Mouse (Mus musculus) lung, embryonic 15.5 days (tissue): ENCODE data around the gene Wipf1. TPM values are rescaled to one million over a fixed set of nuclear protein-coding genes. Genes with fewer than 3 reads are reported as not detected.

Source experiments
- ATAC-seq: fragments of 200-750 bp; cut with Nextera tagmentation; 2 replicates; pipeline ENCODE4 v1.8.0; 2017; ENCODE audit warnings: moderate number of reproducible peaks, borderline replicate concordance; ENCODE audit not compliant: low FRiP score, low TSS enrichment; ENCODE audit errors: extremely low read depth
- H3K27ac ChIP-seq: fragments of 300-500 bp; sonication (generic); 2 replicates; pipeline ENCODE4 v1.5.1; 2015; ENCODE audit warnings: moderate library complexity, mild to moderate bottlenecking, inconsistent platforms
- H3K27me3 ChIP-seq: fragments of 300-500 bp; sonication (generic); 2 replicates; pipeline ENCODE4 v1.6.1; 2015; ENCODE audit warnings: inconsistent platforms
- H3K36me3 ChIP-seq: fragments of 300-500 bp; sonication (generic); 2 replicates; pipeline ENCODE4 v1.6.1; 2015; ENCODE audit warnings: inconsistent platforms
- H3K4me1 ChIP-seq: fragments of 300-500 bp; sonication (generic); 2 replicates; pipeline ENCODE4 v1.6.1; 2015; ENCODE audit warnings: inconsistent platforms
- H3K4me2 ChIP-seq: fragments of 300-500 bp; sonication (generic); 2 replicates; pipeline ENCODE4 v1.6.1; 2015; ENCODE audit warnings: inconsistent platforms, mild to moderate bottlenecking, moderate library complexity
- H3K4me3 ChIP-seq: fragments of 300-500 bp; sonication (generic); 2 replicates; pipeline ENCODE4 v1.5.1; 2015; ENCODE audit warnings: mild to moderate bottlenecking, inconsistent platforms
- H3K9ac ChIP-seq: fragments of 300-500 bp; sonication (generic); 2 replicates; pipeline ENCODE4 v1.6.1; 2015; ENCODE audit warnings: inconsistent platforms
- H3K9me3 ChIP-seq: fragments of 300-500 bp; sonication (generic); 2 replicates; pipeline ENCODE4 v1.6.1; 2016; ENCODE audit warnings: inconsistent platforms
- WGBS: fragments of 180-500 bp; shearing (Covaris S2); methylation state at CpG from one replicate; pipeline ENCODE4 v1.1.7; 2015; 5-methylcytosine and 5-hydroxymethylcytosine counted together
- polyA plus RNA-seq: library from polyadenylated mRNA; unstranded; fragments of >200 nt; fragmentation: Nextera tagmentation; extraction: Ambion mirVana; gene quantifications from 2 replicates; pipeline ENCODE4 v1.2.1, GENCODE M21; 2015

Wipf1 gene
- polyA plus RNA-seq, 1 experiment from 2014 or later, result 10.2 TPM

GRCm38 (mm10) chr2:73462265-73462664 lies 67.3 kb downstream of the Wipf1 start:
- Histone ChIP-seq H3K4me1 (peaks cover 13% of the 10 kb centered on the region), H3K9me3 (no peaks in the 10 kb centered on the region), H3K4me3 (no peak overlapping the region), H3K27ac (no peak overlapping the region), H3K27me3 (no peaks in the 10 kb centered on the region), H3K4me2 (no peak overlapping the region), H3K36me3 (no peaks in the 10 kb centered on the region), H3K9ac (no peak overlapping the region)
- 76% methylated on average over 2 of the region's 2 CpGs for whole genome bisulfite sequencing
- ATAC-seq, result no peak

- Histone ChIP-seq H3K27ac (no peak overlapping the region), H3K4me1 (peaks cover 13% of the 10 kb centered on the region), H3K27me3 (no peaks in the 10 kb centered on the region), H3K9me3 (no peaks in the 10 kb centered on the region), H3K4me3 (no peak overlapping the region), H3K36me3 (no peaks in the 10 kb centered on the region), H3K9ac (no peak overlapping the region), H3K4me2 (no peak overlapping the region)
- no peak for ATAC-seq
- WGBS, result 35% methylated on average over 3 of the region's 3 CpGs
Observed at GRCm38 (mm10) chr2:73460168-73460567, 69.4 kb downstream of the Wipf1 start.

- H3K4me2 ChIP-seq, result no peak overlapping the region
- H3K9ac ChIP-seq, result no peak overlapping the region
- 62% methylated on average over 4 of the region's 4 CpGs for WGBS
- H3K27ac ChIP-seq, result no peak overlapping the region
- ATAC-seq, result no peak
- peaks cover 13% of the 10 kb centered on the region for H3K4me1 ChIP-seq
- H3K4me3 ChIP-seq, result no peak overlapping the region
- no peaks in the 10 kb centered on the region for H3K9me3 ChIP-seq
- no peaks in the 10 kb centered on the region for H3K27me3 ChIP-seq
- H3K36me3 ChIP-seq, result no peaks in the 10 kb centered on the region
Observed at GRCm38 (mm10) chr2:73459607-73460153, 69.9 kb downstream of the Wipf1 start.

DNA sequence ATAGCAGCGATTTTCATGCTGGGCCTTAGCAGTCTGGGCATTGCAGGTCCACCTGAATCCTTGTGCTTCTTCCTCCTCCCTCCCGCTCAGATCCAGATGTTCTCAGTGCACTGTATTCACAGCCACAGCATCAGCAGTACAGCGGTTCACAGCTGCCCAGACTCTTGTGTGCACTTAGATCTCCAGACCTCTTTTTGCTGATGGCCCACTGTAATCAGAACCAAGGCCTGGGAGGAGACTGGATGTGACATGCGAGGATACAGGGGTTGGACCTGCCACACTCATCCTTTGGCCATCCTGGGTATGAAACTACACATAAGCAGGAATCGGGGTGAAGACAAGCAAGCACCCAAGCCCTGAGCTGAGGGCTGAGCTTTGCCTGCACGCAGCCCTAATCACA lies 72.6 kb downstream of the Wipf1 start:
- H3K27ac ChIP-seq, result no peak overlapping the region
- no peak for ATAC-seq
- WGBS, result 86% methylated on average over 6 of the region's 6 CpGs
- no peak overlapping the region for H3K4me3 ChIP-seq
- no peaks in the 10 kb centered on the region for H3K27me3 ChIP-seq
- H3K9ac ChIP-seq, result no peak overlapping the region
- H3K36me3 ChIP-seq, result no peaks in the 10 kb centered on the region
- no peak overlapping the region for H3K4me2 ChIP-seq
- peaks cover 9% of the 10 kb centered on the region; the same call in 1 of the 2 replicates for H3K4me1 ChIP-seq
- H3K9me3 ChIP-seq, result no peaks in the 10 kb centered on the region

DNA sequence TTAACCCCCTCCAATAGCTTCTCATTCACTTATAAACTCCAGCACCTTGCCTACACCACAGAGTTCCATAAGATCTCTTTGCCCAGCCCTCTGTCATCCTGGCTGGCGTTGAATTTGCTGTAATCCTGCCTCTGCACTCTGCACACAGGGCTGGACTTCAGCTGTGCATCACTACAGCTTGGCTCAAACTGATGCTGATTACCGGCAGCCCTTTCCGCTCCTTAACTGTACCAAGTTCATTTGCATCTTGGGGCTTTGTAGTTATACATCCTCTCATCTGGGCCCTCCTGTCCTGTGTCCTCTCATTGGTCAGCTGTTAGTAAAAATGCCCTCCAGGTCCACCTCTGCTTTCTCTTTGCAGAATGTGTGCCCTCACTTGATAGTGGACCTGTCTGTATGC lies 73.4 kb downstream of the Wipf1 start:
- Histone ChIP-seq H3K4me1 (peaks cover 9% of the 10 kb centered on the region; the same call in 1 of the 2 replicates), H3K27me3 (no peaks in the 10 kb centered on the region), H3K27ac (no peak overlapping the region), H3K4me2 (no peak overlapping the region), H3K36me3 (no peaks in the 10 kb centered on the region), H3K4me3 (no peak overlapping the region), H3K9ac (no peak overlapping the region), H3K9me3 (no peaks in the 10 kb centered on the region)
- ATAC-seq, result no peak
- 84% methylated on average over 3 of the region's 3 CpGs for WGBS

DNA sequence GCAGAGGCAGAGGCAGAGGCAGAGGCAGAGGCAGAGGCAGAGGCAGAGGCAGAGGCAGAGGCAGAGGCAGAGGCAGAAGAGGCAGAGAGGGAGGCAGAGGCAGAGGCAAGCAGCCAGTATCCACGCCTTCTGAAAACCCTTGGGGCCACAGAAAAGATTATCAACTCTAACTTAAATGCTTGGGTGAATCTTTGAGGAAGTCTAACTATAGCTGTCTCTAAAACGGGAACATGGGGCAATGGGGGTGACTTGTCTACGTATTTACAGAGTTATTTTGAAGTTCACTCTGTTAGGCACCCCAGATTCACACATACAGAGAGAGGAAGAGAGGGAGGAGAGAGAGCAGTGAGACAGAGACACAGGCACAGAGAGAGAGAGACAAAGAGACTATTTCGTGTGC lies 74.0 kb downstream of the Wipf1 start:
- H3K36me3 ChIP-seq, result no peaks in the 10 kb centered on the region
- H3K27me3 ChIP-seq, result no peaks in the 10 kb centered on the region
- H3K9ac ChIP-seq, result no peak overlapping the region
- WGBS, result 79% methylated on average over 4 of the region's 4 CpGs
- no peak for ATAC-seq
- peaks cover 12% of the 10 kb centered on the region for H3K4me1 ChIP-seq
- no peaks in the 10 kb centered on the region for H3K9me3 ChIP-seq
- no peak overlapping the region for H3K4me2 ChIP-seq
- H3K27ac ChIP-seq, result no peak overlapping the region
- H3K4me3 ChIP-seq, result no peak overlapping the region

DNA sequence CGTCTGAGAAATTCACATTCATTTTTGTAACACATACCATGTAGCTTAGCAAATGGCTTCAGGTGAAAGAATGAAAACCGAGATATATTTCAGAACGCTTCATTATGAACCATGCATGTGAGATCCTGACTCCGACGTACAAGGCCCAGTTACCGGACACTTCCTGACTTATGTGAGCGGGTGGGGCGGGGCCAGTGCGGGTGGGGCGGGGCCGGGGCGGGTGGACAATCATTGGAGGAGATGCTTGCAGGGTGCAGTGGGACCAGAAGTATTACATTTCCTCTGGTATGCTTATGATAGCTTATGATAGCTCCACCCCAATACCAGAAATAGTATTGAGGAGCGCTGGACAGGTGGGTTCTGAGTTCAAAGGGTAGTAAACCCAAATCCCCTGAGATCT lies 74.9 kb downstream of the Wipf1 start:
- no peaks in the 10 kb centered on the region for H3K36me3 ChIP-seq
- no peaks in the 10 kb centered on the region for H3K27me3 ChIP-seq
- no peak overlapping the region for H3K4me2 ChIP-seq
- H3K9me3 ChIP-seq, result no peaks in the 10 kb centered on the region
- peaks cover 17% of the 10 kb centered on the region for H3K4me1 ChIP-seq
- H3K9ac ChIP-seq, result no peak overlapping the region
- 85% methylated on average over 13 of the region's 13 CpGs for WGBS
- no peak overlapping the region for H3K4me3 ChIP-seq
- ATAC-seq, result no peak
- H3K27ac ChIP-seq, result no peak overlapping the region

GRCm38 (mm10) chr2:73454186-73454585 lies 75.3 kb downstream of the Wipf1 start:
- 81% methylated on average over 4 of the region's 4 CpGs for WGBS
- H3K9me3 ChIP-seq, result no peaks in the 10 kb centered on the region
- H3K27ac ChIP-seq, result no peak overlapping the region

GRCm38 (mm10) chr2:73453717-73454116 lies 75.8 kb downstream of the Wipf1 start:
- 62% methylated on average over 4 of the region's 4 CpGs for WGBS
- Histone ChIP-seq H3K36me3 (no peaks in the 10 kb centered on the region), H3K27me3 (no peaks in the 10 kb centered on the region), H3K4me2 (no peak overlapping the region), H3K9me3 (no peaks in the 10 kb centered on the region), H3K4me3 (no peak overlapping the region), H3K4me1 (peaks cover 21% of the 10 kb centered on the region), H3K27ac (no peak overlapping the region), H3K9ac (no peak overlapping the region)
- ATAC-seq, result no peak

More at GRCm38 (mm10) chr2:73454186-73454585, 75.3 kb downstream of the Wipf1 start:
- Histone ChIP-seq H3K4me2 (no peak overlapping the region), H3K27me3 (no peaks in the 10 kb centered on the region), H3K9ac (no peak overlapping the region), H3K4me1 (peaks cover 18% of the 10 kb centered on the region), H3K4me3 (no peak overlapping the region), H3K36me3 (no peaks in the 10 kb centered on the region)
- ATAC-seq, result no peak

DNA sequence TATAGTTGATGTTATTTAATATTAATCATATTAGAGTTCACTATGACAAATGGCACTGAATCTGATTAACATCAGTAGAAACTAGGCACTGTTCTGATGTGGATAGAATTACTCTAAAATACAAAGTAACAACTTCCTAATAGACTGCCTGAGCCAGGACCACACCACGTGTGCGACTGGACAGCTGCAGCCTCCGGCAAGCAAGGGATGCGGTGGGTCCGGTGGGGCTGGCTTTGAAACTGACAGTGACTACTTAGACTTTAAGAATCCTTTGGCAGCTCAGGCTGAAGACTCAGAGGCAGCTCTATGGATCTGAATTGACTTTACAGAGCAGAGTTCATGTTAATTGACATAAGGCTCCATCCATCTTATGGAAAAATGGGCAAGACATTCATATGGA lies 76.4 kb downstream of the Wipf1 start:
- H3K4me3 ChIP-seq, result no peak overlapping the region
- no peak overlapping the region for H3K9ac ChIP-seq
- no peaks in the 10 kb centered on the region for H3K36me3 ChIP-seq
- no peak overlapping the region for H3K4me2 ChIP-seq
- WGBS, result 58% methylated on average over 5 of the region's 5 CpGs
- H3K4me1 ChIP-seq, result peaks cover 21% of the 10 kb centered on the region
- H3K27me3 ChIP-seq, result no peaks in the 10 kb centered on the region
- H3K9me3 ChIP-seq, result no peaks in the 10 kb centered on the region
- no peak for ATAC-seq
- H3K27ac ChIP-seq, result no peak overlapping the region

DNA sequence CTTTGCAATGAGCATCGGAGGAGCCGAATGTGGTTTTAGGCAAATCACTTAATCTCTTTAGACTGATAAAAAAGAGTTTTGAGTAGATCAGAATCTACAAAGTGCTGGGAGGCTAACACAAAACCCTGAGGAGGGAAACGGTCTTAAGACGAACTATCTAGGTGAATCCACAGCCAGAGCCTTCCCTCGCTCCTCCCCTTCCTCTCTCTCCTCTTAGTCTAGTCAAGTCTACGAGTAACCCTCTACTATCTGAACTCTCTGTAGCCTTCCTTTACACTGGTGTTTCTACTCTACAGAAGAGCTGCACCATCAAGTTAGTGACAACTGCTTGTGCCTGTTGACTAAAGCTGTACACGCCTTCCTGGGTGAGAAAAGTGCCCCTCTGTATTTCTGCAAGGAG lies 77.0 kb downstream of the Wipf1 start:
- Histone ChIP-seq H3K27ac (no peak overlapping the region), H3K27me3 (no peaks in the 10 kb centered on the region), H3K9ac (no peak overlapping the region), H3K4me2 (no peak overlapping the region), H3K36me3 (no peaks in the 10 kb centered on the region), H3K4me3 (no peak overlapping the region), H3K9me3 (no peaks in the 10 kb centered on the region), H3K4me1 (peaks cover 21% of the 10 kb centered on the region)
- ATAC-seq, result no peak
- 78% methylated on average over 7 of the region's 7 CpGs for WGBS

GRCm38 (mm10) chr2:73451541-73451940 lies 78.0 kb downstream of the Wipf1 start:
- no peaks in the 10 kb centered on the region for H3K27me3 ChIP-seq
- H3K9me3 ChIP-seq, result no peaks in the 10 kb centered on the region
- ATAC-seq, result no peak
- H3K4me3 ChIP-seq, result no peak overlapping the region
- no peak overlapping the region for H3K4me2 ChIP-seq
- H3K9ac ChIP-seq, result no peak overlapping the region
- H3K4me1 ChIP-seq, result peaks cover 21% of the 10 kb centered on the region
- 89% methylated on average over 3 of the region's 3 CpGs for WGBS
- no peak overlapping the region for H3K27ac ChIP-seq
- H3K36me3 ChIP-seq, result no peaks in the 10 kb centered on the region

GRCm38 (mm10) chr2:73450172-73450715 lies 79.3 kb downstream of the Wipf1 start:
- no peak for ATAC-seq
- H3K27me3 ChIP-seq, result no peaks in the 10 kb centered on the region

More at GRCm38 (mm10) chr2:73450172-73450715, 79.3 kb downstream of the Wipf1 start:
- H3K27ac ChIP-seq, result no peak overlapping the region
- WGBS, result 52% methylated on average over 6 of the region's 6 CpGs
- no peak overlapping the region for H3K4me3 ChIP-seq
- no peaks in the 10 kb centered on the region for H3K36me3 ChIP-seq
- H3K9ac ChIP-seq, result no peak overlapping the region
- peak overlapping the region; percentile 25; the same call in 1 of the 2 replicates for H3K4me2 ChIP-seq
- no peaks in the 10 kb centered on the region for H3K9me3 ChIP-seq
- peaks cover 21% of the 10 kb centered on the region for H3K4me1 ChIP-seq
